Mouse (Mus musculus) heart, postnatal 0 days (tissue): Measurements from ENCODE around the gene Farp1. TPM values are rescaled to one million over a fixed set of nuclear protein-coding genes. Genes with fewer than 3 reads are reported as not detected.

Source experiments
- ATAC-seq: fragments of 200-750 bp; cut with Nextera tagmentation; 2 replicates; pipeline ENCODE4 v1.8.0; 2017; ENCODE audit warnings: low read depth, moderate number of reproducible peaks, moderate library complexity; ENCODE audit not compliant: insufficient read depth
- DNase-seq: peaks from one replicate; pipeline ENCODE4 v3.0.0-alpha.2; 2016; ENCODE audit warnings: low spot score
- H3K27ac ChIP-seq: fragments of 300-500 bp; sonication (generic); 2 replicates; pipeline ENCODE4 v1.5.1; 2014; ENCODE audit warnings: low read depth, mild to moderate bottlenecking
- H3K27me3 ChIP-seq: fragments of 300-500 bp; sonication (generic); 2 replicates; pipeline ENCODE4 v1.6.1; 2014; ENCODE audit warnings: low read length, mixed read lengths; ENCODE audit not compliant: control insufficient read depth, insufficient read depth
- H3K36me3 ChIP-seq: fragments of 300-500 bp; sonication (generic); replicated peaks from 2 replicates; pipeline ENCODE4 v1.6.1; 2014; ENCODE audit warnings: low read length, mixed read lengths; ENCODE audit not compliant: control insufficient read depth, insufficient read depth
- H3K4me1 ChIP-seq: fragments of 300-500 bp; sonication (generic); 2 replicates; pipeline ENCODE4 v1.6.1; 2014; ENCODE audit warnings: antibody characterized with exemption; ENCODE audit not compliant: control insufficient read depth, insufficient read depth
- H3K4me2 ChIP-seq: fragments of 300-500 bp; sonication (generic); 2 replicates; pipeline ENCODE4 v1.6.1; 2014; ENCODE audit warnings: low read depth, mild to moderate bottlenecking, low read length, moderate library complexity
- H3K4me3 ChIP-seq: fragments of 300-500 bp; sonication (generic); 2 replicates; pipeline ENCODE4 v1.5.1; 2014; ENCODE audit warnings: low read depth, low read length
- H3K9ac ChIP-seq: fragments of 300-500 bp; sonication (generic); replicated peaks from 2 replicates; pipeline ENCODE4 v1.6.1; 2014; ENCODE audit warnings: low read depth, low read length, mixed read lengths
- H3K9me3 ChIP-seq: fragments of 300-500 bp; sonication (generic); replicated peaks from 2 replicates; pipeline ENCODE4 v1.6.1; 2016; ENCODE audit warnings: low read length; ENCODE audit not compliant: control insufficient read depth
- CTCF ChIP-seq: IDR thresholded peaks from 2 replicates; pipeline ENCODE4 v1.5.1; 2016; ENCODE audit warnings: antibody characterized with exemption, control low read depth, low read depth
- EP300 ChIP-seq: IDR thresholded peaks from 2 replicates; pipeline ENCODE4 v1.6.1; 2016; ENCODE audit warnings: antibody characterized with exemption, low read depth
- WGBS: fragments of 180-500 bp; shearing (Covaris S2); extraction: QIAGEN DNeasy Blood & Tissue Kit; methylation state at CpG from one replicate; pipeline ENCODE4 v1.1.7; 2014; 5-methylcytosine and 5-hydroxymethylcytosine counted together
- polyA plus RNA-seq: library from polyadenylated mRNA; unstranded; fragments of >200 nt; fragmentation: Nextera tagmentation; extraction: Ambion mirVana; gene quantifications from 2 replicates; pipeline ENCODE4 v1.2.1, GENCODE M21; 2015
- total RNA-seq: library from RNA; depleted of rRNA; stranded (reverse); fragments of >200 nt; gene quantifications from 2 replicates; pipeline ENCODE4 v1.2.3, GENCODE M21; 2014; ENCODE audit warnings: low replicate concordance

Farp1 gene
- total and polyA plus RNA-seq, 2 experiments from 2014 or later: 5.4 to 14.9 TPM

DNA sequence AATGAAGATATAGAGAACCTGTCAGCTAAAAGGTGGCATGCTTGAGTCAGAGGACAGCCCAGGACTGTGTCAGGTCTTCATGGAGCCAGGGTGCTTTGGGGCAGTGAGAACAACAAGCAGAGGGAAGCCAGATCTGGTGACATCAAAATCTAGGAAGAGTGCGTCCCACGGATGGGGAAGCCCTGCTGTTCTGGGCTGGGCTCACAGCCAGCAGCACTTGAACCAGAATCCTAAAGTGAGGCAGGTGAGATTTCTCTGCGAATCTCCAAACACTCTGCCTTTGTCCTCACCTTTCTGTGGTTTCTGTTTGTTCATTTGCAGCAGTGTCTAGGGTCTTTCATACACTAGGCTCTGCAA is 173.1 kb downstream of the Farp1 start:
- WGBS: 28% methylated on average over 3 of the region's 3 CpGs
- Histone ChIP-seq H3K27ac (no peak overlapping the region), H3K4me2 (no peak overlapping the region), H3K9ac (no peak overlapping the region), H3K4me3 (no peak overlapping the region), H3K27me3 (no peaks in the 10 kb centered on the region), H3K4me1 (no peaks in the 10 kb centered on the region), H3K36me3 (0 out of 2 replicates have a peak, but pooled peaks cover 5% of the 10 kb centered on the region), H3K9me3 (no peaks in the 10 kb centered on the region)
- ATAC-seq: no peak
- DNase-seq: no peak
- TF ChIP-seq EP300 (no peak), CTCF (no peak)

DNA sequence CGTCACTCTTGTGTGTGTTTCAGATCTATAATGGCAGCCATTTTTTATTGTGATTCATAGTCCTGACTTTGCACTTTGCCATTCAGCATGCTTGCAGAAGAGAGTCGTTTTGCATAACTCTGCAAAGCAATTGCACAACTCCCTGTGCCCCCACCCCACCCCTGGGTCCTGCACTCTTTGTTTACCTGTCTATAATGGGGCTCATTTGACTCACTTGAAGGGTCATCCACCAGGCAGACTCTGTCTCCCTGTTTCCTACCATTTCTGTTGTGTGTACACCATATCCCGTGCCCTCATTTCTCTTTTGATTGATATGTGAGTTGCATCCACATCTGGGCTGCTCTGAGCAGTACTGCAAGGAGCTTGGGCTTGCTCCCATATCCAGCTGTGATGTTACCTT is 175.3 kb downstream of the Farp1 start:
- ATAC-seq (no peak), DNase-seq (no peak)
- Histone ChIP-seq H3K4me1 (no peaks in the 10 kb centered on the region), H3K27ac (no peak overlapping the region), H3K27me3 (no peaks in the 10 kb centered on the region), H3K4me2 (no peak overlapping the region), H3K9me3 (no peaks in the 10 kb centered on the region), H3K36me3 (0 out of 2 replicates have a peak, but pooled peaks cover 5% of the 10 kb centered on the region), H3K9ac (no peak overlapping the region), H3K4me3 (no peak overlapping the region)
- no peak for TF ChIP-seq CTCF
- TF ChIP-seq EP300: no peak
- WGBS: 74% methylated on average over 3 of the region's 3 CpGs

DNA sequence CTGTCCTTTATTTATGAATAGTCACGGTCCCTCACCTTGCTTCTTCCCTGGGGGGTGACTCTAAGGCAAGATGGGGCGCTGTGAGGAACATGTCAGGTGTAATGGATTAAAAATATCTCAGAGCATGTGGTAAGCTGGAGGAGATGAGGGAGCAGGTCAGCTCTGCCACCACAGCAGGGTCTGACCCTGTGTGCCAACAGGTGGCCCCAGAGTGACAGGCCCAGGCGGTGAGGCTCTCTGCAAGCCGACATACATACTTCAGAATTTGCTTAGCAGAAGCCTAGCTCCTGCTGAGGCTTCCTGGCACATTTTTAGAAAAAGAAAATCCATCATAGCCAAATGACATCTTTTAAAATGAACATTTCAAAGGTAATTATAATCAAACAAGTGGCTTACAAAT is 178.7 kb downstream of the Farp1 start:
- H3K4me1 ChIP-seq: peaks cover 6% of the 10 kb centered on the region; the same call in 1 of the 2 replicates
- no peaks in the 10 kb centered on the region for H3K27me3 ChIP-seq
- ATAC-seq (no peak), DNase-seq (no peak)
- H3K9ac ChIP-seq: no peak overlapping the region
- WGBS: 63% methylated on average over 4 of the region's 4 CpGs
- no peaks in the 10 kb centered on the region for H3K9me3 ChIP-seq
- H3K36me3 ChIP-seq: no peaks in the 10 kb centered on the region
- H3K4me3 ChIP-seq: no peak overlapping the region
- H3K4me2 ChIP-seq: no peak overlapping the region
- TF ChIP-seq CTCF (no peak), EP300 (no peak)
- H3K27ac ChIP-seq: no peak overlapping the region

DNA sequence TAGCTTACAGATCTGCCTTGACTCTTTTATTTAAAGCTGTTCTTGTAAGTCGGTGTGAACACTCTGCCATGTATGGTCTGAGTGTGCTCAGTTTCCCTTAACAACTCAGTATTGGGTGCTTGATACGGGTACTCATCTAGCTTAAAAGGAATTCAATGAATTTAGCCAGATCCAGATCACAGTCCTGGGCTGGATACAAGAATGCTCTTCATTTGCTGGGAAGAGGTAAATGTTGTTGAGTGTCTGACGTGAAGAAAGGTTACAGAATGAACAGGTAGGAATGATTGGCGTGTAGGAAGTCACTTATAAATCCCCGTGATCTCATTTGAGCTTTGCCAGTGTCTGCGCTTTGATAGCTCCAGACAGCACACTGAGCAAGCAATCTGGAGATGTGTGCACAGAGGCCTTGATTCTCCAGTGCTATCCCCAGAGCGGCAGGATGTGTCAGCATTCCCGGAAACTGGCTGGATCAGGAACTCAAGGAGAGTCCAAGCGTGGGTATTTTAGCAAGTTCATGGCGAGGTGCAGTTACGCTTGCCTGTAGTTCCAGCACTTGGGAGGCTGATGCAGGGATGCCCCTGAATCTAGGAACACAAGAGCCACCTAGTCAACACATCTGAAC is 179.7 kb downstream of the Farp1 start:
- Histone ChIP-seq H3K4me3 (no peak overlapping the region), H3K27me3 (no peaks in the 10 kb centered on the region), H3K4me2 (no peak overlapping the region), H3K4me1 (peaks cover 6% of the 10 kb centered on the region; the same call in 1 of the 2 replicates), H3K36me3 (no peaks in the 10 kb centered on the region), H3K9me3 (no peaks in the 10 kb centered on the region), H3K9ac (no peak overlapping the region), H3K27ac (no peak overlapping the region)
- WGBS: 71% methylated on average over 11 of the region's 11 CpGs
- TF ChIP-seq EP300 (no peak), CTCF (no peak)
- no peak for DNase-seq
- ATAC-seq: no peak

DNA sequence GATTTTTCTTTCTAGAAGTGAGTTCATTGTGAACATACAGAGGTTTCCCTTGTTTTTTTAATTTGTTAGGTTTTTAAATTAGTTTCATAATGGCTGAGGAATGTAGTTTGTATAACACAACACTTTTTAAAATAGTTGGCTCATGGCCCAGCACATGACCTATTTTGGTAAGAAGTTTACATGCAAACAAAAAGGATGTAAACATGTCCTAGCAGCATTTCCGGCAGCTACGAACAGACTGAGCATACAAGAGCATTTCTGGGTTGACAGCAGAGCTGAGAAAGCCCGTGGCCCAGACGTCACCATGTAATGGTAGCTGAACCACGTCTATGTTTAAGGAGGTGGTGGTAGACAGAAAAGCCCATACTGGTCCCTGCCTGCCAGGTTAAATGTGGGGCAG is 180.8 kb downstream of the Farp1 start:
- DNase-seq (no peak), ATAC-seq (no peak)
- Histone ChIP-seq H3K4me3 (no peak overlapping the region), H3K4me2 (no peak overlapping the region), H3K27me3 (no peaks in the 10 kb centered on the region), H3K9me3 (no peaks in the 10 kb centered on the region), H3K36me3 (no peaks in the 10 kb centered on the region), H3K27ac (no peak overlapping the region), H3K4me1 (peaks cover 6% of the 10 kb centered on the region; the same call in 1 of the 2 replicates), H3K9ac (no peak overlapping the region)
- WGBS: 73% methylated on average over 5 of the region's 5 CpGs
- TF ChIP-seq EP300: no peak

DNA sequence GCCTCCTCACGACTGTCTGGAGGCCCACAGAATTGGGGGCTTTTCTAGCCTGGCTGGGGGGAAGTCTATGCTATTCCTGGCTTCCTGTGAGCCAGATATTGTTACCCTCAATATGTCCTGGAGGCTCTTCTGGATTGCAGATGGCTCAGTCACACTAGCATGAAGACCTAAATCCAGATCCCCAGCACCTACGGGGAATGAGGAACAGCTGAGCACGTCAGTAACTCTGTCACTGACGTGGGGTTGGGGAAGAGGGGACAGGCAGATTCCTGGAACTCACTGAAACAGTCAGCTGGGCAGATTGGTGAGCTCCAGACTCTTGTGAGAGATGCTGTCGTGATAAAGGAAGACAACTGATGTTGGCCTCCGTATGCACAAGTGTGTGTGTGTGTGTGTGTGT is 181.7 kb downstream of the Farp1 start:
- peaks cover 6% of the 10 kb centered on the region for H3K36me3 ChIP-seq
- WGBS: 43% methylated on average over 6 of the region's 6 CpGs
- H3K4me3 ChIP-seq: no peak overlapping the region
- DNase-seq: no peak
- H3K4me1 ChIP-seq: peaks cover 6% of the 10 kb centered on the region; the same call in 1 of the 2 replicates
- no peak overlapping the region for H3K27ac ChIP-seq
- H3K9ac ChIP-seq: no peak overlapping the region
- no peak for ATAC-seq
- TF ChIP-seq CTCF (no peak), EP300 (no peak)
- H3K27me3 ChIP-seq: no peaks in the 10 kb centered on the region
- H3K9me3 ChIP-seq: no peaks in the 10 kb centered on the region
- H3K4me2 ChIP-seq: no peak overlapping the region
